Mouse (Mus musculus) neural tube, embryonic 15.5 days (tissue): Measurements from ENCODE around the gene Apbb2. TPM values are rescaled to one million over a fixed set of nuclear protein-coding genes. Genes with fewer than 3 reads are reported as not detected.

Experiments used
- ATAC-seq: fragments of 200-750 bp; cut with Nextera tagmentation; 2 replicates; pipeline ENCODE4 v1.8.0; 2017; ENCODE audit warnings: mild to moderate bottlenecking, moderate TSS enrichment, moderate library complexity; ENCODE audit not compliant: low FRiP score
- H3K27ac ChIP-seq: fragments of 300-500 bp; sonication (generic); replicated peaks from 2 replicates; pipeline ENCODE4 v1.5.1; 2015; ENCODE audit warnings: mild to moderate bottlenecking, inconsistent platforms
- H3K27me3 ChIP-seq: fragments of 300-500 bp; sonication (generic); replicated peaks from 2 replicates; pipeline ENCODE4 v1.6.1; 2015; ENCODE audit warnings: inconsistent platforms
- H3K36me3 ChIP-seq: fragments of 300-500 bp; sonication (generic); 2 replicates; pipeline ENCODE4 v1.6.1; 2015; ENCODE audit warnings: inconsistent platforms
- H3K4me1 ChIP-seq: fragments of 300-500 bp; sonication (generic); 2 replicates; pipeline ENCODE4 v1.6.1; 2015; ENCODE audit warnings: inconsistent platforms
- H3K4me2 ChIP-seq: fragments of 300-500 bp; sonication (generic); 2 replicates; pipeline ENCODE4 v1.6.1; 2015; ENCODE audit warnings: inconsistent platforms, mild to moderate bottlenecking, moderate library complexity
- H3K4me3 ChIP-seq: fragments of 300-500 bp; sonication (generic); replicated peaks from 2 replicates; pipeline ENCODE4 v1.5.1; 2015; ENCODE audit warnings: mild to moderate bottlenecking, inconsistent platforms
- H3K9ac ChIP-seq: fragments of 300-500 bp; sonication (generic); replicated peaks from 2 replicates; pipeline ENCODE4 v1.6.1; 2015; ENCODE audit warnings: mild to moderate bottlenecking, inconsistent platforms
- H3K9me3 ChIP-seq: fragments of 300-500 bp; sonication (generic); replicated peaks from 2 replicates; pipeline ENCODE4 v1.6.1; 2016; ENCODE audit warnings: inconsistent platforms
- WGBS: fragments of 180-500 bp; shearing (Covaris S2); methylation state at CpG from one replicate; pipeline ENCODE4 v1.1.7; 2015; ENCODE audit warnings: mixed read lengths; 5-methylcytosine and 5-hydroxymethylcytosine counted together
- polyA plus RNA-seq: library from polyadenylated mRNA; unstranded; fragments of >200 nt; fragmentation: Nextera tagmentation; extraction: Ambion mirVana; gene quantifications from 2 replicates; pipeline ENCODE4 v1.2.1, GENCODE M21; 2015

Apbb2 gene
- polyA plus RNA-seq, 1 experiment from 2014 or later = 118 TPM

DNA sequence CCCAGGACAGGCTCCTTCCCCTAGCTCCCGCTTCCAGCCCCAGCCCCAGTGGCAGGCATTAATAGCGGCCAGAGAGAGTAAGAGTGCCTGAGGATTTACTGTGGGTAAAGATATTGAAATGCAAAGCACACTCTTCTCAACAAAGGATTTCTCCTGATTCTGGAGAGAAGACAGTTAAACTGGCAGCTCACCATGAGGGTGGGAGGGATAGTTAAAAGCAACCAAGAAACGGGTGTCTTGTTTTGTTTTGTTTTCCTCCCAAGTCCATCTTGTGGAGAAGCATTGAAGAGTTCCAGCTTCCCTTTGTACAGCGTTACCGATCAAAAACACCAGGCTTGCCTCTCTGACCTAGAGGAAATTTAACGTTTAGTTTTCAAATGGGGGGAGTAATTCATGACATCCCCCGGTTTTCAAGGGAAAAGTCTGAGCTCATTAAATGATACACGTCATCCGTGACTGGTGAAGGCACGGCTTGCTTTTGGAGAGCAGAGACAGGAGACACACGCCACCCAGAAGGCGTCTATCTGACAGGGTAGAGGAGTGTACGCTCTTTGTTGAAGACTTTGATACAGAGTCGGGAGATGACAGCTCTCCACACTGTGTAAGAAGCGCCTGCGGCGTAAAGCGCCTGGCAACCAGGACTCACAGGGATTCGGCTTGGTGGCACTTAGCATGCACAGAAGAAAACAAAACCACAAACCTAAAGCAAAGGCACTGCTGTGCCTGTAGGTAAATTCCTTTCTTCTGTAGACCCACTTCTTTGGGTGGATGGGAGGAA is 290.4 kb downstream of the Apbb2 start:
- WGBS = 16% methylated on average over 19 of the region's 19 CpGs
- H3K9ac ChIP-seq = no peak overlapping the region
- peak; percentile 76 for ATAC-seq

DNA sequence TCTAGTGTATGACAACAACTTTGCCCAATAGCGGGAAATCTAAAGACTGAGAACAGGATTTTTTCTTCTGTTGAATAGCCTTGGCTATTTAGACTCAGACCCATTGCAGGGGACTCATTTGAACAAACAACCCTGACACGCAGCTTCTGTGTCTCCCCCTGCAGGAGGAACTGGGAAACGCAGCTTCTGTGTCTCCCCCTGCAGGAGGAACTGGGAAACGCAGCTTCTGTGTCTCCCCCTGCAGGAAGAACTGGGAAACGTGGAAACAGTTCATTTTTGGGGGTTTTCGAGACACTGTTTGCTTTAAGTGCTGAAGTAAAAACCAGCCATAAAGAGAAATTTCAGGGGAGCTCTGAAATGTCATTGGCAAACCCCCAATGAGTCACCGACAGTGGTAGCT is 292.2 kb downstream of the Apbb2 start:
- no peak overlapping the region for H3K4me3 ChIP-seq
- H3K36me3 ChIP-seq = no peaks in the 10 kb centered on the region
- 75% methylated on average over 7 of the region's 7 CpGs for WGBS
- no peaks in the 10 kb centered on the region for H3K27me3 ChIP-seq
- H3K9ac ChIP-seq = no peak overlapping the region
- no peaks in the 10 kb centered on the region for H3K9me3 ChIP-seq
- H3K27ac ChIP-seq = no peak overlapping the region
- no peak overlapping the region for H3K4me2 ChIP-seq
- peaks cover 38% of the 10 kb centered on the region for H3K4me1 ChIP-seq
- ATAC-seq = no peak

More for the DNA sequence above, 290.4 kb downstream of the Apbb2 start:
- H3K4me3 ChIP-seq = peak overlapping the region; percentile 14
- peaks cover 38% of the 10 kb centered on the region for H3K4me1 ChIP-seq
- H3K4me2 ChIP-seq = peak overlapping the region; percentile 50
- no peaks in the 10 kb centered on the region for H3K36me3 ChIP-seq
- peak overlapping the region; percentile 84 for H3K27ac ChIP-seq
- no peaks in the 10 kb centered on the region for H3K9me3 ChIP-seq
- H3K27me3 ChIP-seq = no peaks in the 10 kb centered on the region

DNA sequence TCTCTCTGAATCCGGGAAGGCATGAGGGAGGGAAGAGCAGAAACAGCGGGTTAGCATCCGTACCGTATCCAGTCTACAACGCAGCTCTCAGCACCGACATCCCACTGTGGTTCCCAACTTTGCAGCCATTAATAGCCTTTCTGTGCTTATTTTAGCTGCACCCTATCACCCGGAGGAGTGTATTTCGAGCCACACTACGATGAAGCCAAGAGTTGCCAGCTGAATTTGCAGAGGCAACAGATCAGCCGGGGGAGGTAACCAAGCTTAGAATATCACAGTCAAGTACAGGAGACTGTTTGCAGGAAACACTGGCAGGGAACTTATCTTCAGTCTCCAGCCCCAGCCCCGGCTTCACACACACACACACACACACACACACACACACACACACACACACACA is 295.0 kb downstream of the Apbb2 start:
- H3K4me2 ChIP-seq = no peak overlapping the region
- H3K27me3 ChIP-seq = no peaks in the 10 kb centered on the region
- no peaks in the 10 kb centered on the region for H3K9me3 ChIP-seq
- H3K9ac ChIP-seq = no peak overlapping the region
- no peak overlapping the region for H3K4me3 ChIP-seq
- ATAC-seq = no peak
- H3K27ac ChIP-seq = no peak overlapping the region
- H3K36me3 ChIP-seq = no peaks in the 10 kb centered on the region
- H3K4me1 ChIP-seq = peaks cover 35% of the 10 kb centered on the region
- 80% methylated on average over 11 of the region's 11 CpGs for WGBS

DNA sequence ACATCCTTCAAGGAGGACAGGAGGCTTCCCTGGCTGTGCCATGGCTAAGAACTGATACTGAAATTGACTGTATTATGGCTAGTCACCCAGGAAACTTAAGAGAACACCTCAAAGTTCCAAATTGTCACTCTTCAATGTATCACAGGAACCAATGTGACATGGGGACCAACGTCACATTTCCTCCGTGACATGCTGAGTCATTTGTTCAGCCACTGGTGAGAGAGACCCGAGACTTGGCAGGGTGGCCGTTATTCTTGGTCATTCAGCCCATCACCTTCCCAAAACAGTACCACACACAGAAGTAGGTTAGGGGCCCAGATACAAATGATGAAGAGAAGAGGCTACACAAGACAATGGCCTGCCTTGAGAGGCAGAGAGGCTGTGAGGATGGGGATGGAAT is 295.5 kb downstream of the Apbb2 start:
- no peaks in the 10 kb centered on the region for H3K9me3 ChIP-seq
- 78% methylated on average over 4 of the region's 4 CpGs for WGBS
- no peak overlapping the region for H3K27ac ChIP-seq
- peaks cover 31% of the 10 kb centered on the region for H3K4me1 ChIP-seq
- no peak overlapping the region for H3K9ac ChIP-seq
- no peak overlapping the region for H3K4me3 ChIP-seq
- no peak for ATAC-seq
- no peak overlapping the region for H3K4me2 ChIP-seq
- no peaks in the 10 kb centered on the region for H3K27me3 ChIP-seq
- H3K36me3 ChIP-seq = no peaks in the 10 kb centered on the region

DNA sequence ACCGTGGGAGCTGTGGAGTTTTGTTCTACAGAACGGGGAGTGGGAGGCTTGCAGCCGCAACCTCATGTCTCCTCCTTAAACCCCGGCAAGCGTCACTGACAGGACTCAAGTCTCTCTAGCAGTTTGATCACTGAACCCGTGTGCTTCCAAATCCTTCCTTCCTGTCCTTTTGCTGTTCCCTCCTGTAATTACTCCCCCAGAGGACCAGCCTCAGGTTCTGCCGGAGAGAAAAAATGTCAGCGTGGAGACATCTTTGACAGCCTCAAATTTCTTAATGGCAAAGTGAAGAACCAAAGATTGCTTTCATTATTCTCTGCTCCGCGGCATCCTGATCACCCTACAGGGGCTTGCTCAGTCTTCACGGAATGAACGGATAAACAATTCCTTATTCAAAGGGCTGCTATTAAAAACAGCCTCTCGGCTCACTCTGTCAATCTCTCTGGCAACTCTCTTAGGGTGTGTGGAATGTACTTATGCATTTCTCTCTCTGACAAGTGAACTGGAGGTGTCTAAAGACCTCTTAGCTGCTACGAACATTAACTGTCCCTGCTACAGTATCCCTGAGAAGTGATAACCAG is 298.7 kb downstream of the Apbb2 start:
- Histone ChIP-seq H3K27ac (peak overlapping the region; percentile 75), H3K9me3 (no peaks in the 10 kb centered on the region), H3K27me3 (no peaks in the 10 kb centered on the region), H3K36me3 (no peaks in the 10 kb centered on the region), H3K4me1 (peaks cover 19% of the 10 kb centered on the region), H3K4me2 (peak overlapping the region; percentile 5), H3K4me3 (no peak overlapping the region), H3K9ac (no peak overlapping the region)
- ATAC-seq = peak; percentile 22; the same call in 1 of the 2 replicates
- 22% methylated on average over 14 of the region's 14 CpGs for WGBS

DNA sequence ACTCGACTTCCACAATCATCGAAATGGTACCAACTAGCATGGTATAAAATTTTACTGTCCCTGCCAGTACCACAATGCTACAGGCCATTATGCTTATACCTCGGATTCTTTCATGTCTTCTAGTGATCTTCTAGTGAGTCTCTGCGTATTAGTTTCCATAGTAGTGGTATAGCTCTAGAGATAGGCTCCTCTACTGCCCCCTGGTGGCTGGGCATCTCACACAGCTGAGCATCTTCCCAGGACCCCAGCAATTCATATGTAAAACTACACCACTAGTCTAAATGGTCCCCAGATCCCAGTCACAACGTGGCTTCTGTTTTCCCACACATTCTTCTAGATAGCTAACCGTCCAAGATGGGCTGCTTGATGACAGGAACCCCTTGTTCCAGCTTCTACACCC is 299.2 kb downstream of the Apbb2 start:
- Histone ChIP-seq H3K4me3 (no peak overlapping the region), H3K4me1 (peaks cover 14% of the 10 kb centered on the region), H3K27me3 (no peaks in the 10 kb centered on the region), H3K4me2 (peak overlapping the region; percentile 5), H3K36me3 (no peaks in the 10 kb centered on the region), H3K9ac (no peak overlapping the region), H3K9me3 (no peaks in the 10 kb centered on the region), H3K27ac (peak overlapping the region; percentile 75)
- 68% methylated on average over 6 of the region's 6 CpGs for WGBS
- peak; percentile 30; the same call in 1 of the 2 replicates for ATAC-seq

DNA sequence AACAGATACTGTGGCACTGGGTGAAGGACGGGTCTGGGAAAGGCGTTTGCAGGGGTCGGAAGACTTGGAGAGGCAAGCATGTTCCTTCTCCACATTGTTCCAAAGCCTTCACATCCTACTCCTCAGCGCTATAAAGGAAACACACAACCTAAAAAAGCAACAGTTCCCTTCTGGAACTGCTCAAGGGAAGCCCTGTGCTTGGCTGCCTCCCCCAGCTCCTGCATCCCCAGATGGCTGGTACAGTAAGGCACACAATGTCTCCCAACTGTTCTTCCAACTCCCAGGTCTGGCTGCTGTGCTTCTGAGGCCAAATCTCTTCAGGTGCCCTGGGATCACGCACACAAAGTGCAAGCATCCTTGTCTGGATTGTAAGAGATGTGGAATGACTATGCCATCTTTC is 302.8 kb downstream of the Apbb2 start:
- Histone ChIP-seq H3K9ac (no peak overlapping the region), H3K27me3 (no peaks in the 10 kb centered on the region), H3K4me2 (no peak overlapping the region), H3K27ac (no peak overlapping the region), H3K9me3 (no peaks in the 10 kb centered on the region), H3K4me3 (no peak overlapping the region), H3K4me1 (peaks cover 10% of the 10 kb centered on the region), H3K36me3 (peaks cover 10% of the 10 kb centered on the region)
- WGBS = 91% methylated on average over 5 of the region's 5 CpGs
- no peak for ATAC-seq

DNA sequence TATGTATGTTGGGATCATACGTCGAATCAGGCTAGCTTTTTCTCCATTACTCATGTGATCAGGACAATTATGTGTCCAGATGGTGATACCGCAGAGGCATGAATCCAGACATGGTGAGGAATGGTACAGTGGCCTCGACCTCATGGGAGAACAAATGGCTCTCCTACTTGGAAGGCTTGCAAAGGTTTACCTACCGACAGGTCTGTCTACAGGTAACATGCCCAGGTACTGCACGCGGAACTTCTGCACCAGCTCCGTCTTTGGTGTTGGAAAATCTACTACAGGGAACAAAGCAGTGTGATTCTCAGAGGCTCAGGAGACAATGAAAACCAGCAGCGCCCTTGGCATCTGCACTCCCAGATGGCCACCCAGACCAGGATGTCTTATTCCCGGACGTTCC is 307.8 kb downstream of the Apbb2 start:
- H3K4me2 ChIP-seq = no peak overlapping the region
- H3K9ac ChIP-seq = no peak overlapping the region
- H3K36me3 ChIP-seq = peaks cover 52% of the 10 kb centered on the region
- H3K27ac ChIP-seq = no peak overlapping the region
- H3K9me3 ChIP-seq = no peaks in the 10 kb centered on the region
- no peaks in the 10 kb centered on the region for H3K27me3 ChIP-seq
- WGBS = 88% methylated on average over 11 of the region's 11 CpGs
- no peak for ATAC-seq
- H3K4me1 ChIP-seq = 0 out of 2 replicates have a peak, but pooled peaks cover 4% of the 10 kb centered on the region
- H3K4me3 ChIP-seq = no peak overlapping the region

DNA sequence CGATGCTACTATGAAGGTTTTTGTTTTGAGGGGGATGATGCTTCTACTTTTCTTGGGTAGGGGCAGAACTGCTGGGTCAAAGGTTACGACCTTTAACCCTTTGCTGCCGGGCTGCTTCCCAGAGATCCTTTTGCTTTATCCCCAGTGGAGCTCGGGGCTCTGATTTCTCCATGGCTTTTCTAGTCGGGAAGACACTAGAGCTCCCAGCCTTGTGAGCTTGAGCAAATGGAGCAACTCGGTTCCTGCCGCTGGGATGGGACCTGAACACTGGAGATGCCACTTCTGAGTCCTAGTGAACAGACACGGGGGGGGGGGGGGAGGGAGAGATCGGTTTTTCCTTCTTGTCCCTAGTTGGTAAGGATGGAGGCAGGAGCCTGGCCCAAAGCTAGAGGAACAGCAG is 308.3 kb downstream of the Apbb2 start:
- Histone ChIP-seq H3K4me3 (no peak overlapping the region), H3K27ac (no peak overlapping the region), H3K4me2 (no peak overlapping the region), H3K27me3 (no peaks in the 10 kb centered on the region), H3K9ac (no peak overlapping the region), H3K9me3 (no peaks in the 10 kb centered on the region), H3K4me1 (peaks cover 7% of the 10 kb centered on the region; the same call in 1 of the 2 replicates), H3K36me3 (peaks cover 52% of the 10 kb centered on the region)
- 73% methylated on average over 9 of the region's 9 CpGs for WGBS
- no peak for ATAC-seq

DNA sequence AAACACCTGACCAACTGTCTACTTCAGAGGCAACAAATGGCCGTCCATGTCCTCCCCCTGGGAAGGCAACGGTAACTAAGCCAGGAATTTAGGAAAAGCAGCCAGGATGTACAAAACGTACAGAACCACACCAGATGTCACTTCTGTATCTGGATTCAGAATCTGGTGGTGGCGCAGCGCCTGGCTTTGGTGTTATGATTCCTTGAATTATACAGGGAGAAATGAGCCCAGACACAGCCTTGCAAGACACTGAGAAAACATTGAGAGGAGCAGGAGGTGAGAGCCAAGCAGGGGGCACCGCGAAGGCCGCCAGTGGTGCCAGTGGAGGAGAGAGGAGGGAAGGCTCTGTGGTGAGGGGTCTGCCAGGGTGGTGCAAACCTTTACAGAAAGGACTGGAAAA is 313.1 kb downstream of the Apbb2 start:
- no peaks in the 10 kb centered on the region for H3K27me3 ChIP-seq
- H3K36me3 ChIP-seq = peaks cover 51% of the 10 kb centered on the region
- ATAC-seq = no peak
- H3K4me2 ChIP-seq = no peak overlapping the region
- peaks cover 21% of the 10 kb centered on the region for H3K4me1 ChIP-seq
- WGBS = 66% methylated on average over 8 of the region's 8 CpGs
- no peaks in the 10 kb centered on the region for H3K9me3 ChIP-seq
- no peak overlapping the region for H3K9ac ChIP-seq
- H3K27ac ChIP-seq = peak overlapping the region; percentile 67; the same call in 1 of the 2 replicates
- H3K4me3 ChIP-seq = no peak overlapping the region

DNA sequence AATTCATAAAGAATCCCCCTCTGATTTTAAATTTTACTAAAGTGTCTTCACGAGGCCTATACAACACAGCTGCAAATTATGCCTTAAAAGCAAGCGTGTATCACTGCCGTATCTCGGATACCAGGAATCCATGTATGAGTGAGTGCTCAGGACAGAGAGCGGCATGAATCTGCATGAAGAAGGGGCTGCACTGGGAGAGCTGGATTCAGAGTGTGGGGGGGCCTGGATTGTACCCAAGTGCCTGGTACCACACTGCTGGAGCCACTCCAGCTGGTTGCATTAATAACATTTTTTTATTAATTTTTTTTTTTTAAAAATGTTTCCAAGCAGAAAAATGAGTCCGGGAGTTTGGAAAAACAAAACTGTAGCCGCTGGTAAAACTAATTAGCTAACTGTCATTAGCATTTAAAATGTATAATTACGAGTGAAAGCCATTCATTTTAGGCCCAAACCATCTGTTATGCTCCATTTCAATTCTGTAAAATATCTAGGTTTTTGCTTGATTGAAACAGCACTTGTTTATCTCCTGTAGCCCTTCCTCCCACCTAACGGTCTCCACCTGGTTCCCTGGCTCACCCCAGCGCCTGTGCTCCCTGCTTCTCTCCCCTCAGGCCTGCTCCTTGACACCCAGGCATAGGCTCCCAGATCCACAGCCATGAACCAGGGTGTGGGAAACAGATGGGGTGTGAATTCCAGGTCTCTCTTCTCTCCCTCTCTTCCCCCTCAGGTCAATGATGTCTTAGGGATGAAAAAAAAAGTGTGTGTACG is 314.1 kb downstream of the Apbb2 start:
- Histone ChIP-seq H3K27me3 (no peaks in the 10 kb centered on the region), H3K9me3 (no peaks in the 10 kb centered on the region), H3K27ac (peak overlapping the region; percentile 67), H3K4me1 (peaks cover 21% of the 10 kb centered on the region), H3K36me3 (peaks cover 46% of the 10 kb centered on the region), H3K4me3 (no peak overlapping the region), H3K4me2 (no peak overlapping the region), H3K9ac (no peak overlapping the region)
- ATAC-seq = no peak
- 54% methylated on average over 11 of the region's 11 CpGs for WGBS
